In the genomic region with DNA sequence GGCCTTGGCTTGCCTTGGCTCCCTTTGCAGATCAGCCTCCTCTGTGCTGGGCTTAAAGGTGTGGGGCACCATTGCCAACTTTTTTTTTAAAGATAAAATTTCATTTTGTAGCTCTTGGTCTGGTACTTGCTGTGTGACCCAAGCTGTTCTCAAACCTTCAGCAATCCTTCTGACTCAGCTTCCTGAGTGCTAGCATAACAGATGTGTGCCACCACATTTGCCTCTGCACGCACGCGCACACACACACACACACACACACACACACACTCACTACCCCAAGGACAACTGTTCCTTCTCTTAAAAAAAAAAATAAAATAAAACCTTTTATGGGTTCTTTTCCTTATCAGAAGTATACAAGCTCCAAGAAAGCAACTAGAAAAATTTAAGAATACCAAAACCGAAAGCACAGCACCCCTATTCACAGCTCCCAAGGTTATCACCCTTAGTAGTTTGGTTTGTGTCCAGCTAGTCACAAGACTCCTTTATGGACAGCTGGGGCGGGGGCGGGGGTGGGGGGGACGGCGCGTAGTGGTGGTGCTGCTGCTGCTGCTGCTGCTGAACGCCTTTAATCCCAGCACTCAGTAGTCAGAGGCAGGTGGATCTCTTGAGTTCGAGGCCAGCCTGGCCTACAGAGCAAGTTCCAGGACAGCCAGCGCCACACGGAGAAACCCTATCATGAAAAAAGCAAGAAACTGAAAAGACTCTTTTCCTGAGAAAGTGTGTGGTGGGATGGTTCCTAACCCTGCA, we compare ENCODE assay signal across 10 mouse cellular contexts.
DNase-seq lines count a peak whose midpoint lies in the region; ATAC-seq and TF ChIP-seq lines count a peak whose summit lies in the region.
"Had no signal": no experiment of that assay in that cellular context is flagged by ENCODE, and none has a peak within 500 bp of the region (broad histone marks: within the 10 kb centered on the region; RNA-seq: fewer than 3 reads in every experiment).

No protein-coding gene starts in this region.

- H3K27ac ChIP-seq in embryonic facial prominence, embryonic 14.5 days (replicated peaks; ENCODE audit: low read depth, low read length): peak overlapping the region; percentile 70

- H3ac ChIP-seq in myocyte (ENCODE audit: control insufficient read depth, insufficient read length): no peak overlapping the region

- no peak overlapping the region for H3K4me3 ChIP-seq in embryonic facial prominence, embryonic 14.5 days (ENCODE audit: low read depth, low read length)
- H3K4me3 ChIP-seq in myocyte: peak overlapping the region; percentile 8
- H3K4me3 ChIP-seq: erythroblast, embryonic 14.5 days had no signal

- H3K4me1 ChIP-seq in embryonic facial prominence, embryonic 14.5 days (ENCODE audit: control insufficient read depth, insufficient read depth, low read length): peaks cover 33% of the 10 kb centered on the region

- H3K4me2 ChIP-seq in embryonic facial prominence, embryonic 14.5 days (ENCODE audit: low read depth, low read length): no peak overlapping the region
- peak overlapping the region; percentile 87 for H3K4me2 ChIP-seq in myocyte (ENCODE audit: low read depth)

- WGBS in embryonic facial prominence, embryonic 14.5 days: 77% methylated on average over 13 of the region's 13 CpGs

- H3K27me3 ChIP-seq in embryonic facial prominence, embryonic 14.5 days (replicated peaks; ENCODE audit: control insufficient read depth, insufficient read depth, low read length): no peaks in the 10 kb centered on the region
- H3K27me3 ChIP-seq in myocyte (ENCODE audit: control insufficient read depth, insufficient read depth, insufficient read length): no peaks in the 10 kb centered on the region

- H3K9ac ChIP-seq in embryonic facial prominence, embryonic 14.5 days (ENCODE audit: low read depth, low read length): no peak overlapping the region

- H3K79me2 ChIP-seq in myocyte (ENCODE audit: control insufficient read depth, insufficient read depth): no peaks in the 10 kb centered on the region

- no peak for ATAC-seq in embryonic facial prominence, embryonic 14.5 days (ENCODE audit: low read depth)

- peaks cover 10% of the 10 kb centered on the region for H3K36me3 ChIP-seq in embryonic facial prominence, embryonic 14.5 days (ENCODE audit: control insufficient read depth, insufficient read depth, low read length)
- no peaks in the 10 kb centered on the region for H3K36me3 ChIP-seq in myocyte (ENCODE audit: control insufficient read depth, insufficient read depth)

- no peak for TF ChIP-seq POLR2A in myocyte (IDR thresholded peaks at IDR 0.05; ENCODE audit: insufficient read length, low read depth)

- DNase-seq in adrenal gland, postnatal 10 days: peak; percentile 32
- no peak for DNase-seq in adrenal gland, postnatal 4 days (ENCODE audit: low spot score in 2 of 2)
- DNase-seq in ovary, postnatal 36 days (ENCODE audit: low spot score): peak; percentile 34
- DNase-seq in ovary, postnatal 10 days (ENCODE audit: low spot score): no peak
- DNase-seq in embryonic facial prominence, embryonic 14.5 days (ENCODE audit: low spot score): no peak
- DNase-seq in lung, postnatal 25 days (ENCODE audit: low spot score): no peak
- DNase-seq in gastrocnemius, postnatal 10 days: no peak
- DNase-seq: layer of hippocampus, adult 9-11 months had no signal

- peaks cover 6% of the 10 kb centered on the region; the same call in 1 of the 2 replicates for H3K9me3 ChIP-seq in embryonic facial prominence, embryonic 14.5 days (ENCODE audit: control insufficient read depth, low read length)

TF ChIP-seq in myocyte, 11 proteins besides CTCF, POLR2A, EP300 and RAD21:
- no peak for TF ChIP-seq MAX (IDR thresholded peaks at IDR 0.05; ENCODE audit: low read depth)
- TF ChIP-seq TCF3 (IDR thresholded peaks at IDR 0.05; ENCODE audit: insufficient read length, low read depth): peak; percentile 38
- TF ChIP-seq USF1 (IDR thresholded peaks at IDR 0.05; ENCODE audit: low read depth): no peak
- TF ChIP-seq REST (IDR thresholded peaks at IDR 0.05; ENCODE audit: insufficient read depth, insufficient read length): no peak
- peak in 2 of 3 experiments; percentile 82 to 85 for TF ChIP-seq MYOD1 (IDR thresholded peaks at IDR 0.05; ENCODE audit: control insufficient read depth in 1 of 3, insufficient read length in 2 of 3, low read depth in 2 of 3)
- TF ChIP-seq CEBPB (IDR thresholded peaks at IDR 0.05; ENCODE audit: insufficient read depth, poor library complexity, severe bottlenecking): no peak
- no peak for TF ChIP-seq POLR2AphosphoS2 (IDR thresholded peaks at IDR 0.05; ENCODE audit: insufficient read length, low read depth)
- TF ChIP-seq E2F4 (IDR thresholded peaks at IDR 0.05; ENCODE audit: insufficient read depth): no peak
- no peak for TF ChIP-seq SRF (IDR thresholded peaks at IDR 0.05; ENCODE audit: control insufficient read depth, insufficient read length, low read depth)
- peak; percentile 35 to 84 (median 77) for TF ChIP-seq MYOG (IDR thresholded peaks at IDR 0.05; ENCODE audit: control insufficient read depth in 1 of 3, insufficient read depth in 1 of 3, insufficient read length in 2 of 3, low read depth in 2 of 3)
- peak; percentile 38 for TF ChIP-seq TCF12 (IDR thresholded peaks at IDR 0.05; ENCODE audit: insufficient read depth, poor library complexity, severe bottlenecking)

Comparison
In these comparisons a context has a peak if more than half of its experiments do, and no peak if none do; other contexts are left out.
1. DNase-seq: peak in adrenal gland, postnatal 10 days (single experiment) and ovary, postnatal 36 days (single experiment); none in adrenal gland, postnatal 4 days (0 of 2), ovary, postnatal 10 days (single experiment), embryonic facial prominence, embryonic 14.5 days (single experiment), lung, postnatal 25 days (single experiment) and gastrocnemius, postnatal 10 days (single experiment).